Mouse (Mus musculus) testis, adult 2 months (tissue): ENCODE measurements around the gene Plcb3. TPM values are rescaled to one million over a fixed set of nuclear protein-coding genes. Genes with fewer than 3 reads are reported as not detected.

Source experiments
- H3K27ac ChIP-seq: fragments of 200-500 bp; 2 replicates; pipeline ENCODE4 v1.5.1; 2012; ENCODE audit warnings: low read depth, low read length; ENCODE audit not compliant: control insufficient read depth, insufficient read depth
- H3K27me3 ChIP-seq: fragments of 200-500 bp; 2 replicates; pipeline ENCODE4 v1.6.1; 2012; ENCODE audit warnings: mild to moderate bottlenecking, low read length, moderate library complexity; ENCODE audit not compliant: control insufficient read depth, insufficient read depth
- H3K36me3 ChIP-seq: fragments of 200-500 bp; 2 replicates; pipeline ENCODE4 v1.6.1; 2012; ENCODE audit warnings: mild to moderate bottlenecking, low read length; ENCODE audit not compliant: control insufficient read depth, insufficient read depth
- H3K4me1 ChIP-seq: fragments of 200-500 bp; 2 replicates; pipeline ENCODE4 v1.6.1; 2012; ENCODE audit warnings: low read length; ENCODE audit not compliant: control insufficient read depth, insufficient read depth
- H3K4me3 ChIP-seq: fragments of 200-500 bp; 2 replicates; pipeline ENCODE4 v1.5.1; 2012; ENCODE audit warnings: low read depth, mild to moderate bottlenecking, low read length, moderate library complexity, mixed read lengths; ENCODE audit not compliant: control insufficient read depth
- CTCF ChIP-seq: fragments of 200-500 bp; IDR thresholded peaks from 2 replicates; pipeline ENCODE4 v1.5.1; 2012; ENCODE audit warnings: low read depth, mild to moderate bottlenecking, inconsistent platforms, low read length, moderate library complexity; ENCODE audit not compliant: control insufficient read depth, insufficient read depth, insufficient replicate concordance
- POLR2A ChIP-seq: fragments of 200-500 bp; IDR thresholded peaks from 2 replicates; pipeline ENCODE4 v1.6.1; 2012; ENCODE audit warnings: low read depth, mild to moderate bottlenecking, inconsistent platforms, low read length, moderate library complexity; ENCODE audit not compliant: control insufficient read depth
- polyA plus RNA-seq: library from polyadenylated mRNA; depleted of rRNA; stranded (reverse); fragments of >200 nt; gene quantifications from 2 replicates; pipeline ENCODE4 v1.2.3, GENCODE M21; 2012

Plcb3 gene
- polyA plus RNA-seq, 1 experiment = 13.9 TPM

DNA sequence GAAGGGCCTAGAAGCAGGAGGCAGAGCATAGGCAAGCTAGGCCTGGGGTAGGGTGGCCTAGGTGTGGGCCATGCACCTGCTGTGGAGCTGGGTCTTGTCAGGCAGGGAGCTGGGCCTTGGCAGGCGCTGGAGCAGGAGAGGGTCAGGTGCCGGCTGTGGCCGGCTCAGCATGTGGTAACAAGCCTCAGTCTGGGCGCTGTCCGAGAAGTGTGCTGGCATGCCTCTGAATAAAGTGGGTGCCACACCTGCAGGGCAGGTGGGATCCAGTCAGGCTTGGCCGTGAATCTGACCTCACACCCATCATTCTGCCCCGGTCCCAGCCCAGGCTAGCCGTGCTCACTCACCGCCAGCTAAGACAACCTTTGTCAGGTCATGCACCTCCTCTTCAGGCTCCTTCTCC is 37.7 kb upstream of the Plcb3 start:
- Histone ChIP-seq H3K4me1 (no peaks in the 10 kb centered on the region), H3K27ac (no peak overlapping the region), H3K4me3 (no peak overlapping the region), H3K27me3 (no peaks in the 10 kb centered on the region), H3K36me3 (no peaks in the 10 kb centered on the region)
- TF ChIP-seq CTCF (no peak), POLR2A (no peak)

DNA sequence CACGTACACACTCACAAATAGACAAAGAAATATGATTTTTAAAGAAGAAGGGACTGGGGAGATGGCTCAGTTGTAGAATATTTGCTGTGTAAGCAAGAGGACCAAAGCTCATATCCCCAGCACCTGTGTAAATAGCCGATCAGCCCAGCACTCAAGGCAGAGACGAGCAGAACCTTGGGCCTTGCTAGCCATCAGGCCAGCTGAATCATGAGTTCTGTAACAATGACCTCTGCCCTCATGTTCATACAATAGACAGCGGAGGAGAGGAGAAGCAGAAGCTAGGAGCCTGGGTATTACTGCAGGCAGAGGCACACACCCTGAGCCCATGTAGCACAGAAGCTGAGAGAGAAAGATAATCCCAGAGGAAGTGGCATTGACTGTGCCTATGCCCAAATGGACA is 36.2 kb upstream of the Plcb3 start:
- Histone ChIP-seq H3K27me3 (no peaks in the 10 kb centered on the region), H3K4me3 (no peak overlapping the region), H3K27ac (no peak overlapping the region), H3K36me3 (no peaks in the 10 kb centered on the region), H3K4me1 (no peaks in the 10 kb centered on the region)
- TF ChIP-seq POLR2A = no peak
- no peak for TF ChIP-seq CTCF

DNA sequence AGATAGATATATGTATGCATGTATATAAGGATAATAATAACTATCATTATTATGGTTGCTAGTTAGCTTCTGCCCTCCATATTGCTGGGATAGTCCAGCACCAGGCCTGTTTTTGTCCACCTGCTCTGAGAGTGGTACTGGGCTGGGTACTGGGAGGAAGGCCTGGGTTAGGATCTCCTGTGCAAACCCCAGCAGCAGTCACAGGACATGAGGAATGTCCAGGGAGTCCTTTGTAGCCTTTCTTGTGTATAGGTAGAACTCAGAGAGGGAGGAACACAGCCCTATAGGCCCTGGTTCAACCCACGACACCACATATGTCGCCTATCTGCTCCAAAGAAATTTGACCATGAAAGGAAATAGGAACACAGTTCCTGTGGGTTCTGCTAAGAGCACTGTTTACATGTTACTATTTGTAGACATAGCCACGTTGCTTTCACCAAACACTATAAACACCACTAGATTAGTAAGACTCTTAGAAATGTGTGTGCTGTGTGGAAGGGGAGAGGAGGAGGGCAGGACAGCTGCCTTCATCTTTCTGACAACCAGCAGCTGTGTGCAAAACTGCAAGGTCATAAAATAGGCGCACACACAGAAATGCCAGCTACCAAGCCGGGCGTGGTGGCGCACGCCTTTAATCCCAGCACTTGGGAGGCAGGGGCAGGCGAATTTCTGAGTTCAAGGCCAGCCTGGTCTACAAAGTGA is 30.8 kb upstream of the Plcb3 start:
- no peaks in the 10 kb centered on the region for H3K36me3 ChIP-seq
- H3K27me3 ChIP-seq = no peaks in the 10 kb centered on the region
- H3K4me1 ChIP-seq = no peaks in the 10 kb centered on the region
- TF ChIP-seq POLR2A (no peak), CTCF (no peak)
- no peak overlapping the region for H3K27ac ChIP-seq
- H3K4me3 ChIP-seq = no peak overlapping the region

DNA sequence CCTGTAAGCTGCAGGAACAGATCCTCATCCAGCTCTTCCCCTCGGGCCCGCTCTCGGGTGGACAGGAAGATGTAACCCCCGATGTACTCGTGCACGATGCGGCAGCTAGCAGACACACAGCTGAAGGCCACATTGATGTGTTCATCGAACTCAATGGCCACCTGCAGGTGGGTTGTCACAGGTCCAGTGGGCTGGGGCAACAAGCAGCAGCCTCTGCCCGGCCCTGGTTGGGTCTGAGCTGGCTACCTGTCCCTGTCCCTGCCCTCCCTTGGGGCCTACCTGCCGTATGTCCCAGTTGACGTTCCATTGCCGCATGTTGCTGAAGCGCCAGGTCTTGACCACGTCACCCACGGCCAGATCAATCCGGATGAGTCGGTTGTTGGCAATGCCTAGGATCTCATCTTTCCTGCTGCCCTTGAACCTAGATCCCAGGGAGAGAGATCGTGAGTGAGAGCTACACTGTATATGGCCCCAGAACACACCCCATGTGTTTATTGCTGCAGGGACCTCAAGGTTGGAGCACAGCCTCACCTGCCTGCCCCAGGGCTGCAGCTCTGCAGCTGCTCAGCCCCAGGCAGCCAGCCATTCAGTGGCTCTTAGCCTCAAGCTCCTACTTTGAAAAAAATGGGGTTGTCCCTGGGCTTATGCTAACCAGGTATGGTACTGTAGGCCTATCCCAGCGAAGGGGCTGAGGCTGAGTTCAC is 23.2 kb upstream of the Plcb3 start:
- Histone ChIP-seq H3K4me1 (peaks cover 14% of the 10 kb centered on the region), H3K4me3 (no peak overlapping the region), H3K27me3 (no peaks in the 10 kb centered on the region), H3K27ac (no peak overlapping the region), H3K36me3 (no peaks in the 10 kb centered on the region)
- TF ChIP-seq POLR2A (no peak), CTCF (no peak)

DNA sequence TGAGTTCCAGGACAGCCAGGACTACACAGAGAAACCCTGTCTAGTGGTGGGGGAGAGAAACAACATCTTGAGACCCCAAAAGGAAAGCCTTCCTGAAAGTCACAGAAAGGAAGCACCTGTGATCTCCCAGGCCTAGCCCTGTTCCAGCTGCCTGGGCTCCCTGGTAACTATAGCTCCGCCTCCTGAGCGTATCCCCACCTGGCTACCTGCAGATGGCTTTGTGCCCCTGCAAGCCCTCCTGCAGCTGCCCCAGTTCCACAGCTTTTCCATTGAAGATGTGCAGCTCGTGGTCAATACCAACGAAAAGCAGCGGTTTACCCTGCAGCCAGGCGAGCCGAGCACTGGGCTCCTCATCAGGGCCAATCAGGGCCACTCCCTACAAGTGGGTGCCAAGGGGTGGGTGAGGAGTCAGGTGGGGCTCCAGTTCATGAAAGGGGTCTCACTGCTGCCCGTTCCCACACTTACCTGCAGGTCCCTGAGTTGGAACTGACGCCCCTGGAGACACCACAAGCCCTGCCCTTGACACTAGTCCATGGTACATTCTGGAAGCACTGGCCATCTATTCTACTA is 21.5 kb upstream of the Plcb3 start:
- peak overlapping the region; percentile 7 for H3K4me3 ChIP-seq
- H3K27me3 ChIP-seq = no peaks in the 10 kb centered on the region
- TF ChIP-seq CTCF (no peak), POLR2A (no peak)
- no peaks in the 10 kb centered on the region for H3K36me3 ChIP-seq
- peaks cover 15% of the 10 kb centered on the region for H3K4me1 ChIP-seq
- H3K27ac ChIP-seq = no peak overlapping the region

DNA sequence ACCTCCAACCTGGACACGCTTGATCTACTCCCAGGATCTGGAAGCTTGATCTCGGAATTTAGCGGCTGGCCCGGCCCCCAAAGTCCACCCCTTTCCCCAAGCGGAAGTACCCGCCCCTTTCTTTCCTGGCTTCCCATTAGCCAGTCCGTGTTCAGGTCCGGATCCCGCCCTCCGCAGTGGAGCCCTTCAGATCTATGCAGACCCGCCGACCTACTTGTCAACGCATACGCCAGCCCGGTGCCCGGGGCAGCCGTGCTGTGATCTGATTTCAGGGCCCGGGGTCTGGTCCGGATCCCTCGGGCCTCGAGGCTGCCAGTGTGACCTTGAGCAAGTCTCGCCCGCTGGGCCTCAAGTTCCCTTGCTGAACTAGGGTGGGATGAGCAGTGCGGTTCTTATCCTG is 19.7 kb upstream of the Plcb3 start, which contains the start of the genes Nudt22 and Trpt1:
Nudt22 (minus strand) TSS at position 112 of the 400 bp plus-strand sequence.
Trpt1 (plus strand) TSS at position 126 of the 400 bp plus-strand sequence.
- Histone ChIP-seq H3K27ac (peak within 1 kb of the TSS; percentile 61; the same call in 1 of the 2 replicates), H3K27me3 (no peaks in the 10 kb centered on the region), H3K4me1 (peaks cover 23% of the 10 kb centered on the region), H3K4me3 (peak within 1 kb of the TSS; percentile 85), H3K36me3 (no peaks in the 10 kb centered on the region)
- TF ChIP-seq CTCF (no peak), POLR2A (peak; percentile 51; the same call in 1 of the 2 replicates)

DNA sequence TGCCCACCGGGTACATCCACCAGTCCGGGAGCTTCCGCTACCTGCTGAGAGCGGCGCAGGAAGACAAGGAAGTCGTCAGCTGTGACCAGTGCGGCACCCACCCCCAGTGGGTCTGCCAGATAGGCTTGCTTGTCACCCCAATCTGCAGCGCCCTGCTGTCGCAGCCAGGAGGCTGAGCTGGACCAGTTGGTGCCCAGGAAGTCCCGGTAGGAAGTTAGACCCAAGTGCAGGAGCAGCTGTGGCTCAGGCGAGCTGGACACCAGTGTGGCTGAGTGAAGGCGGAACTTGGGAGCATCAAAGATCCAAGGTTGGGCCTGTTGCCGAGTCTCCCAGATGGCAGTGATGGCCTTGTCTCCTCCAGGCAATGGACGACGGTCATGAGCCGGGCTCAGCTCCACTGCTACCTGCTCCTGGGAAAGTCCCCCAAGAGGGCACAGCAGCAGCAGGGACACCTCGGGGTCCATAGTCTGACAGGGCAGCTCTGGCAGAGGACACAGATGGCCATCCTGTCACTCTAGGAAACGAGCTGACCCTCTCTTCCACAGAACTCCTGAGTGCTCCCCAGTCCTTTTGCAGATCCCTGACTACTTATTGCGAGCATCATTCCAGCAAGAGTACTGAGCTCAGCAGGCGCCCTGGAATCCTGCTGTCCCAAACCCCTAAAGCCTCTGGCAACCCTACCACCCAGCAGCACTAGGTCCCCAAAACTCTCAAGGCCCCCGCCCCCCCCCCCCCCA is 19.2 kb upstream of the Plcb3 start:
- TF ChIP-seq CTCF = no peak
- TF ChIP-seq POLR2A = no peak
- Histone ChIP-seq H3K4me1 (peaks cover 23% of the 10 kb centered on the region), H3K4me3 (peak overlapping the region; percentile 42), H3K27me3 (no peaks in the 10 kb centered on the region), H3K27ac (peak overlapping the region; percentile 30; the same call in 1 of the 2 replicates), H3K36me3 (no peaks in the 10 kb centered on the region)
